Mouse (Mus musculus) heart, postnatal 0 days (tissue): ENCODE measurements around the gene Pcare.

ENCODE experiments used
- CTCF ChIP-seq: IDR thresholded peaks from 2 replicates; pipeline ENCODE4 v1.5.1; 2016; ENCODE audit warnings: antibody characterized with exemption, control low read depth, low read depth
- EP300 ChIP-seq: IDR thresholded peaks from 2 replicates; pipeline ENCODE4 v1.6.1; 2016; ENCODE audit warnings: antibody characterized with exemption, low read depth

DNA sequence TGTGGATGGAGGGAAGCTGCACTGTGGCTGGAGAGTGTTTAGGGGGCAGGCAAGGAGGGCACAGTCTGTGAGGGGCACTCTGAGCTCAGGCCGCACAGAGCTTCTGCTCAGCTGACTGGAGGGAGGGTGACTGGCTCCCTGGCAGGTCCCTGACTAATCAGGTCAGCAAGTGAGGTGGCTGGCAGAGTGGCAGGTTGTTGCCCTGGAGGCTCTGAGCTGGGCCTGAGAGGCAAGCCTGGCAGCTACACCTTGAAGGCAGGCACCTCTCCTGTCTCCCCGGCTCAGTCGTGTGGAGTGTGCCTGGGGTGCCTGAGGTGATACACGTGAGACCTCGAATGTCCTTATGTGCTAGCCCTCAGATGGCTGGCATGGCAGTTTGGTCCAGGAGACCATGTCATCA, 56.3 kb downstream of the Pcare start:
- TF ChIP-seq CTCF (no peak), EP300 (no peak)
